Mouse (Mus musculus): ENCODE measurements around the gene Elmsan1. TPM values are rescaled to one million over a fixed set of nuclear protein-coding genes. Genes with fewer than 3 reads are reported as not detected.
A peak's percentile ranks its signal among the peaks of the same experiment; 100 is the strongest.

The Elmsan1 gene
- total RNA-seq, 2 experiments from 2014 or later: 17.5 to 20.6 TPM

- no peak for DNase-seq (ENCODE audit: low spot score in 2 of 2)
These were observed 65.3 kb downstream of the Elmsan1 start for GRCm38 (mm10) chr12:84153414-84153813.

GRCm38 (mm10) chr12:84152352-84153190 is 66.1 kb downstream of the Elmsan1 start:
- no peak for DNase-seq (ENCODE audit: low spot score in 2 of 2)

- no peak for DNase-seq (ENCODE audit: low spot score in 2 of 2)
These were observed 66.8 kb downstream of the Elmsan1 start for GRCm38 (mm10) chr12:84151911-84152310.

GRCm38 (mm10) chr12:84150976-84151375 is 67.7 kb downstream of the Elmsan1 start:
- DNase-seq (ENCODE audit: low spot score in 2 of 2): no peak

- DNase-seq (ENCODE audit: low spot score in 2 of 2): no peak
These were observed 68.7 kb downstream of the Elmsan1 start for GRCm38 (mm10) chr12:84149971-84150370.

GRCm38 (mm10) chr12:84148622-84149012 is 70.1 kb downstream of the Elmsan1 start:
- DNase-seq (ENCODE audit: low spot score in 2 of 2): no peak

- DNase-seq (ENCODE audit: low spot score in 2 of 2): peak in 1 of 2 experiments; percentile 55
These were observed 70.6 kb downstream of the Elmsan1 start, which contains the start of gene Pnma1 for GRCm38 (mm10) chr12:84147954-84148621. Pnma1 (minus strand) TSS chr12:84148489.

- no peak for DNase-seq (ENCODE audit: low spot score in 2 of 2)
These were observed 76.2 kb downstream of the Elmsan1 start for GRCm38 (mm10) chr12:84142281-84143050.

GRCm38 (mm10) chr12:84141271-84141670 is 77.4 kb downstream of the Elmsan1 start:
- DNase-seq (ENCODE audit: low spot score in 2 of 2): no peak

GRCm38 (mm10) chr12:84140135-84140534 is 78.5 kb downstream of the Elmsan1 start:
- no peak for DNase-seq (ENCODE audit: low spot score in 2 of 2)

GRCm38 (mm10) chr12:84137131-84137530 is 81.5 kb downstream of the Elmsan1 start:
- DNase-seq (ENCODE audit: low spot score in 2 of 2): no peak

- peak in 1 of 2 experiments; percentile 50 for DNase-seq (ENCODE audit: low spot score in 2 of 2)
These were observed 86.4 kb downstream of the Elmsan1 start for GRCm38 (mm10) chr12:84132265-84132664.

- DNase-seq (ENCODE audit: low spot score in 2 of 2): no peak
These were observed 88.8 kb downstream of the Elmsan1 start for GRCm38 (mm10) chr12:84129931-84130330.

- no peak for DNase-seq (ENCODE audit: low spot score in 2 of 2)
These were observed 90.1 kb downstream of the Elmsan1 start for GRCm38 (mm10) chr12:84128576-84128975.

- DNase-seq (ENCODE audit: low spot score in 2 of 2): no peak
These were observed 91.8 kb downstream of the Elmsan1 start for GRCm38 (mm10) chr12:84126899-84127298.

GRCm38 (mm10) chr12:84125892-84126291 is 92.8 kb downstream of the Elmsan1 start:
- DNase-seq (ENCODE audit: low spot score in 2 of 2): no peak

GRCm38 (mm10) chr12:84119584-84119983 is 99.1 kb downstream of the Elmsan1 start:
- no peak for DNase-seq (ENCODE audit: low spot score in 2 of 2)

GRCm38 (mm10) chr12:84114153-84114994 is 104.3 kb downstream of the Elmsan1 start, which contains the start of gene Dnal1:
Dnal1 (plus strand) TSS chr12:84114366.
- DNase-seq (ENCODE audit: low spot score in 2 of 2): peak; percentile 78 to 79

- no peak for DNase-seq (ENCODE audit: low spot score in 2 of 2)
These were observed 105.0 kb downstream of the Elmsan1 start for GRCm38 (mm10) chr12:84113676-84114075.

GRCm38 (mm10) chr12:84110814-84111213 is 107.9 kb downstream of the Elmsan1 start:
- no peak for DNase-seq (ENCODE audit: low spot score in 2 of 2)
